ENCODE assay signal across 11 mouse cellular contexts in the genomic region with DNA sequence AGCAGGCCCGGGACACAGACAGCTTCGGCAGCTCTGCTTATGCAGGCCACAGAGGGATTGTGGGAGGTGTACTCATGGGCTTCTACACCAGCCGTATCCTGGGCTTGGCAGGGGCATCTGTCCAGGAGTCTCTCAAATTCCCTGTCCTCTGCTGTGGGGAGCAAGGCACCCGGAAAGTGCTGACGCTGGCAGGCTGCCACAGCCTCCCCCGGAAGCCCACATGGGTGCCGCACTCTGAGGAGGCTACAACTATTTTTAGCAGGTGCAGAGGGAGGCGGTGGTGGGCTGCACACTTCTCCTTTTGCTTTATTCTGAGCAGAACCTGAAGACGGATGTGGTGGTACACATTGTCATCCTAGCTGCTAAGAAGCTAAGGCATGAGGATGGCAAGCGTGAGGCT. TPM values are rescaled to one million over a fixed set of nuclear protein-coding genes. Genes with fewer than 3 reads are reported as not detected.
DNase-seq lines count a peak whose midpoint lies in the region; ATAC-seq lines count a peak whose summit lies in the region.
"Had no signal": no experiment of that assay in that cellular context is flagged by ENCODE, and none has a peak within 500 bp of the region (broad histone marks: within the 10 kb centered on the region; RNA-seq: fewer than 3 reads in every experiment).

No protein-coding gene starts in this region.

- H3K27ac ChIP-seq in heart, embryonic 13.5 days (replicated peaks), result peak overlapping the region; percentile 49
- no peak overlapping the region for H3K27ac ChIP-seq in midbrain, embryonic 15.5 days
- H3K27ac ChIP-seq: embryonic facial prominence, embryonic 15.5 days; lung, embryonic 15.5 days had no signal

- WGBS in heart, embryonic 13.5 days, result 41% methylated on average over 10 of the region's 10 CpGs
- 83% methylated on average over 10 of the region's 10 CpGs for WGBS in midbrain, embryonic 15.5 days

- H3K4me2 ChIP-seq in heart, embryonic 13.5 days, result peak overlapping the region; percentile 34
- H3K4me2 ChIP-seq in midbrain, embryonic 15.5 days, result no peak overlapping the region
- H3K4me2 ChIP-seq: embryonic facial prominence, embryonic 15.5 days; lung, embryonic 15.5 days had no signal

- H3K9me3 ChIP-seq in heart, embryonic 13.5 days, result peaks cover 3% of the 10 kb centered on the region; the same call in 1 of the 2 replicates
- no peaks in the 10 kb centered on the region for H3K9me3 ChIP-seq in midbrain, embryonic 15.5 days
- H3K9me3 ChIP-seq: embryonic facial prominence, embryonic 15.5 days; lung, embryonic 15.5 days had no signal

- no peaks in the 10 kb centered on the region for H3K27me3 ChIP-seq in heart, embryonic 13.5 days (replicated peaks)
- H3K27me3 ChIP-seq in midbrain, embryonic 15.5 days (replicated peaks), result no peaks in the 10 kb centered on the region
- H3K27me3 ChIP-seq: embryonic facial prominence, embryonic 15.5 days; lung, embryonic 15.5 days had no signal

- ATAC-seq in heart, embryonic 13.5 days (ENCODE audit: extremely low read depth, insufficient number of reproducible peaks, low FRiP score, low TSS enrichment), result peak; percentile 51; the same call in 1 of the 2 replicates
- ATAC-seq in cerebellum, adult (ENCODE audit: insufficient number of reproducible peaks, low FRiP score, low TSS enrichment), result no peak
- no peak for ATAC-seq in midbrain, embryonic 15.5 days (replicated peaks)

- 0 out of 2 replicates have a peak overlapping the region, but pooled peaks have one; percentile 1 for H3K9ac ChIP-seq in heart, embryonic 13.5 days
- H3K9ac ChIP-seq in midbrain, embryonic 15.5 days, result no peak overlapping the region
- H3K9ac ChIP-seq: embryonic facial prominence, embryonic 15.5 days; lung, embryonic 15.5 days had no signal

- H3K4me1 ChIP-seq in heart, embryonic 13.5 days, result peaks cover 12% of the 10 kb centered on the region
- H3K4me1 ChIP-seq in midbrain, embryonic 15.5 days, result no peaks in the 10 kb centered on the region
- H3K4me1 ChIP-seq: embryonic facial prominence, embryonic 15.5 days; lung, embryonic 15.5 days had no signal

- H3K4me3 ChIP-seq in heart, embryonic 13.5 days, result no peak overlapping the region
- H3K4me3 ChIP-seq in midbrain, embryonic 15.5 days, result no peak overlapping the region
- H3K4me3 ChIP-seq: embryonic facial prominence, embryonic 15.5 days; lung, embryonic 15.5 days had no signal

- DNase-seq in kidney, adult 9 months, result peak; percentile 16
- DNase-seq in kidney, adult 18-20 months, result no peak
- peak; percentile 39 to 84 for DNase-seq in left cerebral cortex, adult 8-10 months (ENCODE audit: low spot score in 2 of 2)
- peak; percentile 29 for DNase-seq in skeletal muscle tissue, adult 2 months (ENCODE audit: low read depth, low spot score)
- no peak for DNase-seq in urinary bladder, postnatal 25 days (ENCODE audit: low spot score)

- H3K36me3 ChIP-seq in heart, embryonic 13.5 days, result no peaks in the 10 kb centered on the region
- no peaks in the 10 kb centered on the region for H3K36me3 ChIP-seq in midbrain, embryonic 15.5 days (replicated peaks)
- H3K36me3 ChIP-seq: embryonic facial prominence, embryonic 15.5 days; G1E; lung, embryonic 15.5 days had no signal

RNA-seq across cellular contexts. Expression of a gene that starts 52.4 kb away (rescaled TPM):
- 0.27 TPM in 2 replicates for polyA plus RNA-seq in heart, embryonic 13.5 days (2015; fragmentation: Nextera tagmentation; extraction: Ambion mirVana)
- 1 to 10 TPM in 1 of 4 experiments, under 1 TPM in 3; 0.30 to 1.6 (median 0.58) TPM for total RNA-seq in left cerebral cortex, adult 8-10 months (2022)
- polyA plus RNA-seq in midbrain, embryonic 15.5 days (2015; fragmentation: Nextera tagmentation; extraction: Ambion mirVana), result 0.17 and 0.19 TPM in 2 replicates
- total RNA-seq: G1E had no signal
- polyA plus RNA-seq: G1E had no signal

Comparison
In these comparisons a context has a peak if more than half of its experiments do, and no peak if none do; other contexts are left out.
1. DNase-seq: peak in kidney, adult 9 months (single experiment), left cerebral cortex, adult 8-10 months (2 of 2) and skeletal muscle tissue, adult 2 months (single experiment); none in kidney, adult 18-20 months (single experiment) and urinary bladder, postnatal 25 days (single experiment).